Mouse (Mus musculus) liver, embryonic 14.5 days (tissue): Measurements from ENCODE around the gene Tmem132d.

Experiments used
- CTCF ChIP-seq: IDR thresholded peaks from 2 replicates; pipeline ENCODE4 v1.5.1; 2016; ENCODE audit warnings: antibody characterized with exemption, low read depth, control low read depth
- EP300 ChIP-seq: IDR thresholded peaks from 2 replicates; pipeline ENCODE4 v1.6.1; 2016; ENCODE audit warnings: antibody characterized with exemption, low read depth

- peak; percentile 21; the same call in 1 of the 2 replicates for TF ChIP-seq CTCF
- no peak for TF ChIP-seq EP300
Observed at GRCm38 (mm10) chr5:128422090-128422489, 10.8 kb downstream of the Tmem132d start.
